Mouse (Mus musculus): ENCODE measurements around the gene Get4. TPM values are rescaled to one million over a fixed set of nuclear protein-coding genes. Genes with fewer than 3 reads are reported as not detected.

The Get4 gene
- 114 and 125 TPM in 2 replicates for polyA plus RNA-seq (2014; fragmentation: Nextera tagmentation; extraction: Ambion mirVana)

GRCm38 (mm10) chr5:139252081-139252909, at the start of gene Get4:
Gene Get4, plus strand, starts transcription at chr5:139252324.
- peak; percentile 97 for ATAC-seq
- Histone ChIP-seq H3K36me3 (ENCODE audit: control insufficient read depth, insufficient read depth, low read length) (peaks cover 46% of the 10 kb centered on the region), H3K27ac (ENCODE audit: low read depth, low read length) (peak within 1 kb of the TSS; percentile 91), H3K4me1 (ENCODE audit: control insufficient read depth, insufficient read depth, low read length) (peaks cover 13% of the 10 kb centered on the region), H3K9ac (ENCODE audit: low read length) (peak within 1 kb of the TSS; percentile 82), H3K4me3 (ENCODE audit: low read depth, low read length) (peak within 1 kb of the TSS; percentile 67), H3K9me3 (replicated peaks; ENCODE audit: control insufficient read depth, low read length) (no peaks in the 10 kb centered on the region), H3K4me2 (ENCODE audit: low read length) (peak within 1 kb of the TSS; percentile 97), H3K27me3 (replicated peaks; ENCODE audit: control insufficient read depth, insufficient read depth, low read length) (no peaks in the 10 kb centered on the region)
- DNase-seq (ENCODE audit: low spot score), result peak; percentile 100
- WGBS, result under 1% methylated on average over 88 of the region's 90 CpGs

- H3K4me2 ChIP-seq (ENCODE audit: low read length), result no peak overlapping the region
- H3K36me3 ChIP-seq (ENCODE audit: control insufficient read depth, insufficient read depth, low read length), result no peaks in the 10 kb centered on the region; the same call in none of the 2 replicates
- DNase-seq (ENCODE audit: low spot score) (no peak), ATAC-seq (no peak)
- H3K27ac ChIP-seq (ENCODE audit: low read depth, low read length), result no peak overlapping the region
- peaks cover 15% of the 10 kb centered on the region for H3K4me1 ChIP-seq (ENCODE audit: control insufficient read depth, insufficient read depth, low read length)
- H3K9me3 ChIP-seq (replicated peaks; ENCODE audit: control insufficient read depth, low read length), result no peaks in the 10 kb centered on the region
- no peak overlapping the region for H3K4me3 ChIP-seq (ENCODE audit: low read depth, low read length)
- H3K9ac ChIP-seq (ENCODE audit: low read length), result no peak overlapping the region
- WGBS, result 91% methylated on average over 5 of the region's 5 CpGs
- no peaks in the 10 kb centered on the region for H3K27me3 ChIP-seq (replicated peaks; ENCODE audit: control insufficient read depth, insufficient read depth, low read length)
Observed at GRCm38 (mm10) chr5:139203312-139203711, 48.8 kb upstream of the Get4 start.

DNA sequence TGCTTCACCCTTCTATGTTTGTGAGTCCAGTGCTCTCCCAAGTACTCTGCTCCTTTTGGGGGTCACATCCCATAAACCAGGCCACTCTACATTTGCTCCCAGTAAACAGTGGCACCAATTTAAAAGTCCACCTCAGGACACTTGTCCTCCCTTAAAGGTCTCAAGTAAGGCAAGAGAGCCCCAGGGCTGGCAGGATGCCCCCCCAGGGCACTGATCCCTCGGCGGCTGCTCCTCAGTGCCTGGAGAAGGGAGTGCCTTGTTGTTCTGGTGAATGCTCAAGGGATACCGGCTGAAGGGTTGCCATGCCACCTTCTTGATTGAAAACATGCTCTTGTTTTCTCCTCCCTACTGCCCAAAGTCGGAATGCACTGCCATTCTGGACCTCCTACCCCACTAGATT, 46.0 kb upstream of the Get4 start:
- Histone ChIP-seq H3K4me1 (ENCODE audit: control insufficient read depth, insufficient read depth, low read length) (peaks cover 12% of the 10 kb centered on the region), H3K9me3 (replicated peaks; ENCODE audit: control insufficient read depth, low read length) (no peaks in the 10 kb centered on the region), H3K4me3 (ENCODE audit: low read depth, low read length) (no peak overlapping the region), H3K4me2 (ENCODE audit: low read length) (no peak overlapping the region), H3K27ac (ENCODE audit: low read depth, low read length) (no peak overlapping the region), H3K36me3 (ENCODE audit: control insufficient read depth, insufficient read depth, low read length) (peaks cover 6% of the 10 kb centered on the region), H3K27me3 (replicated peaks; ENCODE audit: control insufficient read depth, insufficient read depth, low read length) (no peaks in the 10 kb centered on the region), H3K9ac (ENCODE audit: low read length) (no peak overlapping the region)
- 66% methylated on average over 4 of the region's 4 CpGs for WGBS
- no peak for ATAC-seq
- DNase-seq (ENCODE audit: low spot score), result no peak

- DNase-seq (ENCODE audit: low spot score) (no peak), ATAC-seq (no peak)
- H3K27ac ChIP-seq (ENCODE audit: low read depth, low read length), result no peak overlapping the region
- H3K4me3 ChIP-seq (ENCODE audit: low read depth, low read length), result no peak overlapping the region
- H3K4me2 ChIP-seq (ENCODE audit: low read length), result no peak overlapping the region
- no peaks in the 10 kb centered on the region for H3K27me3 ChIP-seq (replicated peaks; ENCODE audit: control insufficient read depth, insufficient read depth, low read length)
- peaks cover 6% of the 10 kb centered on the region for H3K36me3 ChIP-seq (ENCODE audit: control insufficient read depth, insufficient read depth, low read length)
- no peaks in the 10 kb centered on the region for H3K9me3 ChIP-seq (replicated peaks; ENCODE audit: control insufficient read depth, low read length)
- WGBS, result 80% methylated on average over 7 of the region's 7 CpGs
- H3K9ac ChIP-seq (ENCODE audit: low read length), result no peak overlapping the region
- H3K4me1 ChIP-seq (ENCODE audit: control insufficient read depth, insufficient read depth, low read length), result peaks cover 8% of the 10 kb centered on the region
Observed at GRCm38 (mm10) chr5:139206525-139206924, 45.6 kb upstream of the Get4 start.

DNA sequence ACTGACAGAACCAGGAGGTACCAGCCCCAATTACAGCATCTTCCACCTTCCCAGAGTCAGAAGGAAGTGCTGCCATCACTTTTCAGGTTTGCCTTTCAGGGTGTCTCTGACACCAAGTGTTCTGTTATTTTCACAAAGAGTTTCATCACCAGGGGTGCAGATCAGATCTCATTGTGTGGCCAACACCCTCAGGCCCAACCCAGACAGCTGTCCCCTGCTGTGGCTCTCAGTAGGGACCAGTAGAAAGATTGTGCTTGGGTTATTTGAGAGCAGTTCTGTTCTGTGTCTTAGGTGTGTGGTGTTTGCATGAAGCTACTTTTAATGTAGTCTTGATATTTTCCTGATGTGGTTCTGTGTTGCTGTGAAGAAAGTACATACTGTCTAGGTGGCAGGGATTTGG, 43.9 kb upstream of the Get4 start:
- Histone ChIP-seq H3K9ac (ENCODE audit: low read length) (no peak overlapping the region), H3K4me1 (ENCODE audit: control insufficient read depth, insufficient read depth, low read length) (no peaks in the 10 kb centered on the region), H3K27me3 (replicated peaks; ENCODE audit: control insufficient read depth, insufficient read depth, low read length) (no peaks in the 10 kb centered on the region), H3K4me3 (ENCODE audit: low read depth, low read length) (no peak overlapping the region), H3K4me2 (ENCODE audit: low read length) (no peak overlapping the region), H3K9me3 (replicated peaks; ENCODE audit: control insufficient read depth, low read length) (no peaks in the 10 kb centered on the region), H3K27ac (ENCODE audit: low read depth, low read length) (no peak overlapping the region), H3K36me3 (ENCODE audit: control insufficient read depth, insufficient read depth, low read length) (peaks cover 10% of the 10 kb centered on the region)
- DNase-seq (ENCODE audit: low spot score) (no peak), ATAC-seq (no peak)

- Histone ChIP-seq H3K4me3 (ENCODE audit: low read depth, low read length) (no peak overlapping the region), H3K27ac (ENCODE audit: low read depth, low read length) (no peak overlapping the region), H3K9ac (ENCODE audit: low read length) (no peak overlapping the region), H3K4me2 (ENCODE audit: low read length) (no peak overlapping the region), H3K9me3 (replicated peaks; ENCODE audit: control insufficient read depth, low read length) (no peaks in the 10 kb centered on the region), H3K36me3 (ENCODE audit: control insufficient read depth, insufficient read depth, low read length) (peaks cover 10% of the 10 kb centered on the region), H3K27me3 (replicated peaks; ENCODE audit: control insufficient read depth, insufficient read depth, low read length) (no peaks in the 10 kb centered on the region), H3K4me1 (ENCODE audit: control insufficient read depth, insufficient read depth, low read length) (no peaks in the 10 kb centered on the region)
- no peak for ATAC-seq
- 92% methylated on average over 10 of the region's 10 CpGs for WGBS
- no peak for DNase-seq (ENCODE audit: low spot score)
Observed at GRCm38 (mm10) chr5:139208871-139209684, 43.0 kb upstream of the Get4 start.

DNA sequence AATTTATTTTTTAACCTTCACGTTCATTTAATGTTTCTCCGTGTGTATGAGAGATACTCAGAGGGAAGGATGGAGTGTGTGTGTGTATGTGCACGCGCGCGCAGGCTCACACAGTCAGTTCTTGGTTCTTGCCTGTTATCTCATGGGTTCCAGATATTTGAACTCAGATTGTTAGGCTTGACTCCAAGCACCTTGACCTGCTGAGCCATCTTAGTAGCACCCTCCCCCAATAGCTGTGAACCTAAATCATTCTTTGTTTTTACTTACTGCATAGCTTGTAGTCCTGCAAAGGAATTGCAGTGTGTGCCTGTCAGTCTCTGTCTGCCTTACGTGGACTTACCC, 42.5 kb upstream of the Get4 start:
- H3K36me3 ChIP-seq (ENCODE audit: control insufficient read depth, insufficient read depth, low read length), result peaks cover 12% of the 10 kb centered on the region
- no peak overlapping the region for H3K27ac ChIP-seq (ENCODE audit: low read depth, low read length)
- no peaks in the 10 kb centered on the region for H3K9me3 ChIP-seq (replicated peaks; ENCODE audit: control insufficient read depth, low read length)
- no peak for ATAC-seq
- H3K4me1 ChIP-seq (ENCODE audit: control insufficient read depth, insufficient read depth, low read length), result no peaks in the 10 kb centered on the region
- no peaks in the 10 kb centered on the region for H3K27me3 ChIP-seq (replicated peaks; ENCODE audit: control insufficient read depth, insufficient read depth, low read length)
- WGBS, result 96% methylated on average over 7 of the region's 7 CpGs
- no peak overlapping the region for H3K4me2 ChIP-seq (ENCODE audit: low read length)
- H3K9ac ChIP-seq (ENCODE audit: low read length), result no peak overlapping the region
- H3K4me3 ChIP-seq (ENCODE audit: low read depth, low read length), result no peak overlapping the region
- DNase-seq (ENCODE audit: low spot score), result no peak

- H3K9me3 ChIP-seq (replicated peaks; ENCODE audit: control insufficient read depth, low read length), result no peaks in the 10 kb centered on the region
- DNase-seq (ENCODE audit: low spot score), result no peak
- no peak overlapping the region for H3K9ac ChIP-seq (ENCODE audit: low read length)
- no peak overlapping the region for H3K4me2 ChIP-seq (ENCODE audit: low read length)
- 80% methylated on average over 11 of the region's 11 CpGs for WGBS
- no peak overlapping the region for H3K27ac ChIP-seq (ENCODE audit: low read depth, low read length)
- no peak overlapping the region for H3K4me3 ChIP-seq (ENCODE audit: low read depth, low read length)
- H3K36me3 ChIP-seq (ENCODE audit: control insufficient read depth, insufficient read depth, low read length), result peaks cover 32% of the 10 kb centered on the region
- H3K27me3 ChIP-seq (replicated peaks; ENCODE audit: control insufficient read depth, insufficient read depth, low read length), result no peaks in the 10 kb centered on the region
- ATAC-seq, result no peak
- no peaks in the 10 kb centered on the region for H3K4me1 ChIP-seq (ENCODE audit: control insufficient read depth, insufficient read depth, low read length)
Observed at GRCm38 (mm10) chr5:139211737-139212385, 40.3 kb upstream of the Get4 start.
